Mouse (Mus musculus): ENCODE data around the gene Rgs1. TPM values are rescaled to one million over a fixed set of nuclear protein-coding genes. Genes with fewer than 3 reads are reported as not detected.

Rgs1 gene
- total RNA-seq, 2 experiments from 2014 or later, result not detected

GRCm38 (mm10) chr1:144199538-144199937, 49.5 kb downstream of the Rgs1 start:
- no peak for DNase-seq (ENCODE audit: low spot score in 2 of 2)

- DNase-seq (ENCODE audit: low spot score in 2 of 2), result peak; percentile 44 to 58
These were observed 51.4 kb downstream of the Rgs1 start for GRCm38 (mm10) chr1:144197684-144198083.

Other genes with a start within 250 kb of the Rgs1 start
- 10 to 100 TPM; 38.1 to 43.0 TPM for gene Rgs2, start 245.1 kb downstream of the Rgs1 start, total RNA-seq (2021)
- 1 to 10 TPM; 1.0 to 1.6 TPM for gene Rgs13, start 71.9 kb downstream of the Rgs1 start, total RNA-seq (2021)